Mouse (Mus musculus): ENCODE measurements around the gene Neu3.

- TF ChIP-seq CTCF (IDR thresholded peaks at IDR 0.05; ENCODE audit: low read depth) (no peak), EP300 (optimal IDR thresholded peaks at IDR 0.05) (no peak)
Measured at GRCm38 (mm10) chr7:99805340-99805739, 22.9 kb downstream of the Neu3 start.

Data from stomach, postnatal 0 days (tissue).